Mouse (Mus musculus) layer of hippocampus, adult 11-12 months (tissue): ENCODE data around the gene Dusp7.

Source experiments
- DNase-seq: peaks from one replicate; pipeline ENCODE4 v3.0.0; 2022; ENCODE audit warnings: low spot score

Dusp7 gene

GRCm38 (mm10) chr9:106368112-106368717, at the start of gene Dusp7:
TSS of gene Dusp7 (plus strand) at chr9:106368632.
- peak; percentile 85 for DNase-seq

- no peak for DNase-seq
Observed at GRCm38 (mm10) chr9:106319095-106319494, 49.3 kb upstream of the Dusp7 start.

GRCm38 (mm10) chr9:106322497-106322896, 45.9 kb upstream of the Dusp7 start:
- DNase-seq, result no peak

GRCm38 (mm10) chr9:106326241-106326640, 42.2 kb upstream of the Dusp7 start:
- no peak for DNase-seq

- DNase-seq, result no peak
Observed at GRCm38 (mm10) chr9:106327125-106327809, 41.2 kb upstream of the Dusp7 start.

- no peak for DNase-seq
Observed at GRCm38 (mm10) chr9:106328068-106328610, 40.3 kb upstream of the Dusp7 start.

- no peak for DNase-seq
Observed at GRCm38 (mm10) chr9:106328772-106329511, 39.5 kb upstream of the Dusp7 start.

GRCm38 (mm10) chr9:106332746-106333145, 35.7 kb upstream of the Dusp7 start:
- no peak for DNase-seq

- DNase-seq, result no peak
Observed at GRCm38 (mm10) chr9:106337620-106338019, 30.8 kb upstream of the Dusp7 start.

- no peak for DNase-seq
Observed at GRCm38 (mm10) chr9:106338462-106339172, 29.8 kb upstream of the Dusp7 start.

- no peak for DNase-seq
Observed at GRCm38 (mm10) chr9:106339173-106339558, 29.3 kb upstream of the Dusp7 start.

GRCm38 (mm10) chr9:106339730-106340129, 28.7 kb upstream of the Dusp7 start:
- no peak for DNase-seq

GRCm38 (mm10) chr9:106340501-106341312, 27.7 kb upstream of the Dusp7 start:
- no peak for DNase-seq

GRCm38 (mm10) chr9:106341313-106341686, 27.1 kb upstream of the Dusp7 start:
- no peak for DNase-seq

- no peak for DNase-seq
Observed at GRCm38 (mm10) chr9:106342573-106342972, 25.9 kb upstream of the Dusp7 start.

GRCm38 (mm10) chr9:106345167-106345566, 23.3 kb upstream of the Dusp7 start:
- DNase-seq, result no peak

GRCm38 (mm10) chr9:106345630-106346029, 22.8 kb upstream of the Dusp7 start:
- no peak for DNase-seq

- no peak for DNase-seq
Observed at GRCm38 (mm10) chr9:106348281-106348680, 20.2 kb upstream of the Dusp7 start.

GRCm38 (mm10) chr9:106349075-106349474, 19.4 kb upstream of the Dusp7 start:
- DNase-seq, result peak; percentile 65

- no peak for DNase-seq
Observed at GRCm38 (mm10) chr9:106351178-106351577, 17.3 kb upstream of the Dusp7 start.

GRCm38 (mm10) chr9:106353779-106354178, 14.7 kb upstream of the Dusp7 start:
- no peak for DNase-seq
